Mouse (Mus musculus) adrenal gland, postnatal 10 days (tissue): Measurements from ENCODE around the gene Snapin. TPM values are rescaled to one million over a fixed set of nuclear protein-coding genes. Genes with fewer than 3 reads are reported as not detected.

Source experiments
- DNase-seq: peaks from one replicate; pipeline ENCODE4 v3.0.0; 2021; ENCODE audit warnings: mixed read lengths
- total RNA-seq, 2 experiments: library from RNA; stranded (reverse); gene quantifications; 2 replicates each; pipeline ENCODE4 v1.2.3; 2021

Gene Snapin
- total RNA-seq, 2 experiments from 2014 or later: 46.6 to 59.3 TPM

DNA sequence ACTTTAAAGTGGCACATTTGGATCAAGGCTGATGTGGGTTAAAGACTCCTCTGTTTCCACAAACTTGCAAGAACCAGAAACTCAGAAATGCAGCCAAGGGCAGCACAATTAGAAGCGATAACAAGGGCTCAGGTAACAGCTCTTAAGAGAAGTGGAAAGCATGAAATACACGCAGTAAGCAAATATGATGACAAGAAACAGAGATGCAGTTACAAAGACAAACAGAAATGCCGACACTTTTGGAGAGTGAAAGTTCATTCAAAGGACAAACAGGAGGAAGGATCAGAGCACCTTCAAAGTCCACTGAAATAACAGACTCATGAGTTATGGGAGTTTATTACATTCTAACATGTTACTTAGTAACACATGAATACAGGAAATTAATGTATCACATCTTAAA lies 15.5 kb upstream of the Snapin start:
- no peak for DNase-seq

DNA sequence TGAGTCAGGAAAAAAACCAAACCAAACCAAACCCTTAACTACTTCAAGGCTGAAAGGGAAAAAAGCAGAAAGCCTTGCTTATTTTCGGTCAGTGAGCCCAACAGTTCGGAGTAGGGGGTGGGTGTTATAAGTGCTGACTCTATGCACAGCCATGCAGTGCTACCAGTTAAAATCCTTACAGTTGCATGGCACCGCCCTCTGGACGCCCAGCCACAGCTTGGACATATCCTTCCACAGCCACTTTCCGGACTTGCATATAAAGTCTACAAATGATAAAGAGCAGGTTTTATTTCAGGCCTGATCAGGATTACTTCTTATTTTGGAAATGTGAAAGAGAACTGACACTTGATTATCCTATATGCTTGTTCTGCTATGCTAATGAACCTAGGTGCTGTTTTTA lies 14.4 kb upstream of the Snapin start:
- DNase-seq: no peak

DNA sequence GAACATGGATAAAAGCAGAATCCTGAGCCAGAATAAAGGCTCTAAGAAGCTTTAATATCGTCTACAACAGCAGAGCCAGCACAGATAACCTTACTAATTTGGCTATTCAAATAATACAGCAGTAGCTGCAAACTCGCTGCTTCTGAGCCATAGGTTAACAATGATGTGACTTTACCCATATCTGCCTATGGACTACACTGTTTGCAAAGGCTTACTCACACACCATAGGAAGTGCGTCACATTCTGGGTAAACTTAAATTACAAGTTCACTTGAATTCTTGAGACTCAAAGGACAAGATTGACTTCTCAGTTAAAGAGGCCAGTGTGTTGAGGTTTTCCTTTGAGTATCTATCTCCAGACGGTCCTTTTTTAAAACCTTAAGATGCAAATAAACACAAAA lies 12.6 kb upstream of the Snapin start:
- DNase-seq: no peak

- no peak for DNase-seq
These were observed 6.8 kb upstream of the Snapin start for GRCm38 (mm10) chr3:90497597-90497996.

- no peak for DNase-seq
These were observed 5.2 kb upstream of the Snapin start for GRCm38 (mm10) chr3:90495850-90496525.

GRCm38 (mm10) chr3:90493831-90494540 lies 3.2 kb upstream of the Snapin start:
- no peak for DNase-seq

- no peak for DNase-seq
These were observed 517 bp upstream of the Snapin start for GRCm38 (mm10) chr3:90491350-90491749.

- DNase-seq: no peak
These were observed 2.3 kb downstream of the Snapin start for GRCm38 (mm10) chr3:90488576-90488975.

- DNase-seq: no peak
These were observed 3.8 kb downstream of the Snapin start for GRCm38 (mm10) chr3:90486998-90487397.

DNA sequence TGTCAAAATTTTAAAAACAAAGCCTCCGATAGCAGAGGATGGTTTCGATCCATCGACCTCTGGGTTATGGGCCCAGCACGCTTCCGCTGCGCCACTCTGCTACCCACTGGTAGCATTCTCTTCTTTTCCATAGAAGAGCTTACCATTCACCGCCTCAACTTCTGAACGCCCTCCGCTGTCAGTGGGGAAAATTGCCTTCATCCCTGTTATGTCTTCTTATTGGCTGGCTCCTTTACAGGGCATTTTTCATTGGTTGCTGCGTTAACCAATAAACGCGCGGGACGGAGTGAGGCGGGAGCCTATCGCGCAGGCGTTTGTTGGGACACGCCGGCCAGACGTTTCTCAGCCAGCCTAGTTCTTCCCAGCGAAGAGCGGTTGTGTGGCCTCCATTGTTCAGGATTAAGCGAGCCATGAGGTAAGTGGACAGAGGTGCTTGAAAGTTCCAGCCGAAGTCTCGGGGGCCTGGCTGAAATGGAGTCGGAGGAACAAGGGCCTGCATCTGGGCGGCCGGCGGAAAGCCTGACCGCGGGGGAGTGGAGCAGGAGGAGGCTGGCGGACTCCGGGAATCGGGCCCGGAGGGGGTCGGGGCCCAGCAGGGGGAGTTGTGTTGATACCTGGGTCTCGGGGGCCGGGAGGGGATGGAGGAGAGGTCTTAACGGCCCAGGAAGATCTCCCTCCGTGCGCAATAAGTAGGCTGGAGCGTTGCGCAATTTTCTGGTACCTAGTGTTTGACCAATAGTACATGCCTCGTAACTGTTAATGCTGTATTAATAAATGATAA lies 14.8 kb downstream of the Snapin start, which contains the start of gene Ilf2:
Gene Ilf2 (plus strand): TSS at position 296 of the 781 bp plus-strand sequence.
- DNase-seq: peak; percentile 95

DNA sequence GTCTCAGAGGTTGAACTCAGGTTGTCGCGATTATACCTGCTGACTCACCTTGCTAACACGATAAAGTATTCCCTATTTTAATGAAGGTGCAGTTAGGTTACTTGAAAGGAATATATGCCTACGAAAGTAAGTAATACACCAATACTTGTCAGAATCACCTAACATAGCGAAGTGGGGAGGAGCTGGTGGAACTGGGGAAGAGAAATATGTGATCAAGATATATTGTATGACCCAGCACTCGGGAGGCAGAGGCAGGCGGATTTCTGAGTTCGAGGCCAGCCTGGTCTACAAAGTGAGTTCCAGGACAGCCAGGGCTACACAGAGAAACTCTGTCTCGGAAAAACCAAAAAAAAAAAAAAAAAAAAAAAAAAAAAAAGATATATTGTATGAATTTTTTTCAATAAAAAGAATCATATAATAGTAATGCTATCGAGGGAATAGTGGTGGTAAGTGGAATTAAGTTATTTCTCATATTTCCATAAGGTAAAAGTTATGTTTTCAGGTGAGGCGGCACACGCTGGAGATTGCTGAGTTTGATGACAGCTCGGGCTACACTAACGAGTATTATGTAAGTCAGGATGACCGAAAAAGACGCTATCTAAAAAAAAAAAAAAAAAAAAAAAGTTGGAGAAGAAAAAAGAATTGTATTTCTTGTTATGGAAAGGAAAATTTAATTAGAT lies 15.5 kb downstream of the Snapin start:
- DNase-seq: no peak

GRCm38 (mm10) chr3:90472213-90472612 lies 18.6 kb downstream of the Snapin start:
- DNase-seq: peak; percentile 66

DNA sequence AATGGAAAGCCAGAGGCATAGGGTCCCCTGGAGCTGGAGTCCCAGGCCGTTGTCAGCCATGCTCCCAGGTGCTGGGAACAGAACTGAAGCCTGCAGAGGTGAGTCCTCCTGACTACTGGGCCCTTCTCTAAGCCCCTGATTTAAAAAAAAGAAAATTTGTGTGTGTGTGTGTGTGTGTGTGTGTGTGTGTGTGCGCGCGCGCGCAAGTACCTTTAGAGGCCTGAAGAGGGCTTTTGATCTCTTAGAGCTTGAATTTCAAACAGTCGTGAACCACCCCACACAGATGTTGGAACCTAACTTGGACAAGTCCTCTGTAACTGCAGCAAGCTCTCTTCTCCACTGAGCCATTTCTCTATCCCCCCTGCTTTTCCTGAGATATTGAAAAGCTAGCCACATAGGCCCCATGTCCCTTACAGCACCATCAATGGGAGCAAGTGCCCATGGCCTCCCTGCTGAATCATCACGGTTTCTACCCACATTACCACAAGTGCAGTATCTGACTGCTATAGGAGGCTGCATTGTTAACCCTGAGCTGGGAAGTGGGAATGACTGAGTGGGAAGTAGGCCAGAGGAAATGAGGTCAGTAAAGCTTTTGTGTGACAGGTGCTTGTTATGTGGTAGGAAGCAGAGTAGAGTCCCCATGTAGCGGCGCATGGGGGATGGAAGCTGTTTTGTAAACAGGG lies 23.1 kb downstream of the Snapin start:
- no peak for DNase-seq

- peak; percentile 77 for DNase-seq
These were observed 24.5 kb downstream of the Snapin start for GRCm38 (mm10) chr3:90466311-90466766.

GRCm38 (mm10) chr3:90465686-90466310 lies 25.0 kb downstream of the Snapin start, which contains the start of gene Npr1:
Gene Npr1 (minus strand): TSS chr3:90465866.
- peak; percentile 78 for DNase-seq

GRCm38 (mm10) chr3:90465081-90465685 lies 25.6 kb downstream of the Snapin start:
- DNase-seq: peak; percentile 62

GRCm38 (mm10) chr3:90464552-90465080 lies 26.2 kb downstream of the Snapin start:
- DNase-seq: peak; percentile 79

DNA sequence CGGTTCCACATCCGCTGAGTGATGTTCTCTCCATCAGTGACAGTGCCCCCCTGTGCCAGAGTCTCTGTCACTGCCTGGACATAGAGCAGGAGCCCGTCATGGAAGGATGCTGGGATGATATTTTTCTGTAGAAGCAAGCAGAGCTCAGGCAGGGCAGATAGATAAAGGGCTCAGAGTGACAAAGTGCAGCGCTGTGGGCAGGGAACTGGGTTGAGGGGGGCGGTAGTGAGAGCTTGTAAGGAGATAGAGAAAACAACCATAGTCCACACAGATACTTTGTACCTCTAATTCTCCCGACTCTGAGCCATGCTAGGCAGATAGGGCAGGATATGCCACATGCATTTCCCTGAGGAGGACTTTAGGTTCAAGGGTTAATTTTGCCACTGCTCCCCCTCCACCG lies 28.3 kb downstream of the Snapin start:
- no peak for DNase-seq

DNA sequence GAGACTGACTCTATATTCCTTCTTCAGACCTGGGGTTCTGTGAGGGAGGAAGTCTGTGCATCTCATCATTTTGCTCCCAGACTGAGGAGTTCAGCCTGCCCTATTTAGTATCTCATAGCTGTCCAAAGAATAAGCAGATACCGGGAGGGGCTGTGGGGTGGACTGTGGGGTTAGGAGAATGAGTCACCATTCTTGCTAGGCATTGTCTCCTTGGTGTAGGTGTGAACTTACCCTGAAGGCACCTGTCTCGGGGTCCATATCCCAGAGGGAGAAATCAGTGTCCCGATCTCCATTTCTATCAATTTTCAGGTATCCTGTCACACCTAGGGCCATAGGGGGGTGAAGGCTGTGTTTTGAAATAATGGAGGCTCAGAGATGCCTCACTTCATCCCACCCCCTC lies 28.9 kb downstream of the Snapin start:
- DNase-seq: no peak

DNA sequence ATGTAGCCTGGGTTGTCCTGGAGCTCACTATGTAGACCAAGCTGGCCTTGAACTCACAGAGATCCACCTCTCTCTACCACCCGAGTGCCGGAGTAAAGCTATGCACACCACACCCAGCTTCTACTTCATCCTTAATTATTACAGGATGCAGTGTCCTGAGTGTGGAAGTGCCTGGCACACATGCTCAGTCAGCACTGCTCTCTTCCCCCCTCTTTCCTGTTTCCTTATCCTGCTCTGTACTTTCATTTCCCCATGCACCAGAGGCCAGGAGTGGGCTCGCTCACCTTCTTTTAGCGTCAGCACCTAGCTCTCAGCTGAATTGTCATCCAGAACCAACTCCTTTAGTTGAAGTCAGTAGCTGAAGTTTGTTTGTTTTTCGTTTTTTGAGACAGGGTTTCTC lies 30.5 kb downstream of the Snapin start:
- DNase-seq: no peak
